Mouse (Mus musculus) layer of hippocampus, postnatal 36 days (tissue): ENCODE data around the gene Gper1. TPM values are rescaled to one million over a fixed set of nuclear protein-coding genes. Genes with fewer than 3 reads are reported as not detected.

Source experiments
- DNase-seq, 2 experiments: peaks; one replicate each; pipeline ENCODE4 v3.0.0; 2022
- total RNA-seq, 2 experiments: library from RNA; stranded (reverse); gene quantifications; 2 replicates each; pipeline ENCODE4 v1.2.3; 2021

Gper1 gene
- total RNA-seq, 2 experiments from 2014 or later, result 2.5 to 2.7 TPM

- no peak for DNase-seq
Observed at GRCm38 (mm10) chr5:139448025-139448424, 25.1 kb downstream of the Gper1 start.

- no peak for DNase-seq
Observed at GRCm38 (mm10) chr5:139449161-139449791, 26.3 kb downstream of the Gper1 start.

- DNase-seq, result no peak
Observed at GRCm38 (mm10) chr5:139449926-139450325, 27.0 kb downstream of the Gper1 start.

GRCm38 (mm10) chr5:139453031-139453430 is 30.1 kb downstream of the Gper1 start:
- DNase-seq, result no peak

GRCm38 (mm10) chr5:139455166-139455565 is 32.2 kb downstream of the Gper1 start:
- DNase-seq, result no peak

- no peak for DNase-seq
Observed at GRCm38 (mm10) chr5:139457241-139457640, 34.3 kb downstream of the Gper1 start.

GRCm38 (mm10) chr5:139459938-139460337 is 37.0 kb downstream of the Gper1 start:
- no peak for DNase-seq

GRCm38 (mm10) chr5:139460384-139461067 is 37.6 kb downstream of the Gper1 start, which contains the start of gene 3110082I17Rik:
TSS of gene 3110082I17Rik (minus strand) at chr5:139460527.
- DNase-seq, result peak; percentile 97 to 98

- DNase-seq, result no peak
Observed at GRCm38 (mm10) chr5:139464874-139465273, 41.9 kb downstream of the Gper1 start.

- DNase-seq, result no peak
Observed at GRCm38 (mm10) chr5:139466373-139466772, 43.4 kb downstream of the Gper1 start.

GRCm38 (mm10) chr5:139466801-139467200 is 43.9 kb downstream of the Gper1 start:
- no peak for DNase-seq

- DNase-seq, result no peak
Observed at GRCm38 (mm10) chr5:139467998-139468397, 45.0 kb downstream of the Gper1 start.

GRCm38 (mm10) chr5:139474741-139475140 is 51.8 kb downstream of the Gper1 start:
- DNase-seq, result no peak

Other genes with a start within 250 kb of the Gper1 start
- gene Sun1, start 222.5 kb upstream of the Gper1 start, total RNA-seq, result 10 to 100 TPM; 78.6 to 82.1 TPM
- 10 to 100 TPM; 52.6 to 55.3 TPM for gene Get4, start 170.8 kb upstream of the Gper1 start, total RNA-seq
- gene Adap1, start 97.5 kb upstream of the Gper1 start, total RNA-seq, result 100 to 1,000 TPM; 179 to 185 TPM
- gene Cox19, start 71.7 kb upstream of the Gper1 start, total RNA-seq, result 10 to 100 TPM; 68.6 to 76.3 TPM
- not detected for gene Cyp2w1, start 70.5 kb upstream of the Gper1 start, total RNA-seq
- 10 to 100 TPM; 11.0 to 13.1 TPM for gene Gpr146, start 45.5 kb upstream of the Gper1 start, total RNA-seq
- gene C130050O18Rik, start 17.9 kb upstream of the Gper1 start, total RNA-seq, result under 1 TPM in 1 of 2 experiments, not detected in 1; 0.20 TPM
- gene 3110082I17Rik, start 37.4 kb downstream of the Gper1 start, total RNA-seq, result 10 to 100 TPM; 15.2 to 15.7 TPM
- 10 to 100 TPM; 62.5 to 66.6 TPM for gene Zfand2a, start 61.4 kb downstream of the Gper1 start, total RNA-seq
- gene Uncx, start 120.3 kb downstream of the Gper1 start, total RNA-seq, result under 1 TPM in 1 of 2 experiments, not detected in 1; 0.12 TPM